Mouse (Mus musculus) liver, embryonic 14.5 days (tissue): ENCODE results near the gene Zfp219.

ENCODE experiments used
- CTCF ChIP-seq: IDR thresholded peaks from 2 replicates; pipeline ENCODE4 v1.5.1; 2016; ENCODE audit warnings: antibody characterized with exemption, low read depth, control low read depth
- EP300 ChIP-seq: IDR thresholded peaks from 2 replicates; pipeline ENCODE4 v1.6.1; 2016; ENCODE audit warnings: antibody characterized with exemption, low read depth

DNA sequence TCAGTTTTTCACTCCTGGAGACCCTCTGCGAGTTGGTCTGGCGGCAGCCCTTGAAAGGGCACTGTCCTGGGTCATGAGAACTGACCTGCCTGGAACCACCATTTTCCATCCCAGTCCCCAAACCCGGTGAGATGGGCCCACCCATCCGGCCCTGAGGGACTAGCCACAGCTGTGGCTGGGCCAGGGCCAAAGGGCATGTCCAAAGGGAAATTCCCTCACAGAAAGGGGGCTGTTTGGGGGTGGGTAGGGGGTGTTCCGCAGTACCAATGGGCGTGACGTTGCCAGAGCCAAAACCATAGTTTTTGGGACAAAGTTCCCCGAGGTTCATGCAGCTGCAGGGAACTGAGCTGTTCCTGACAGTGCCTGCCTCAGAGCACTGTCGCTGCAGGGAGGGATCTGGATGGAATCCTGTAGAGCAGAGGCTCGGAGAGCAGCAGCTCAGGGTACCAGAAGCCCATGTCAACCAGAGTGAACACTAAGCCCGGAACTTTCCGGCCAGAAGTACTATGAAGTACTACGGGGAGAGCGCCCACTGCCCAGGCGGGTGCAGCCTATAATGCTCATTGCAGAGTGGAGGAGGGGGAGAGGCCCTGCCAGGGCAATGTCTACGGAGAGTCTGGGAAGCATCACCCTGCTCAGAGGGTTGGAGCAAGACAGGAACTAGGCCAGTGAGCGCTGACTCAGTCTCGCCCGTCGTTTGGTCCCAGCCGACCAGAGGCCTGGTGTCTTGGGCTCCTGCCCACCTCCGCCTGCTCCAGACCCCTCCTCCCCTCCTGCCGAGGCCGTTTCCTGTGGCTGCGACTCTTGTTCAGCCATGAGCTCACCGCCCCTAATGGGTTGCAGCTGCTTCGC, 35.0 kb downstream of the Zfp219 start:
- no peak for TF ChIP-seq CTCF
- TF ChIP-seq EP300 = no peak
